ENCODE assay signal across 13 mouse cellular contexts in genomic region chr17:33091630-33092029, GRCm38 (mm10). TPM values are rescaled to one million over a fixed set of nuclear protein-coding genes. Genes with fewer than 3 reads are reported as not detected.
A peak's percentile ranks its signal among the peaks of the same experiment; 100 is the strongest.
DNase-seq lines count a peak whose midpoint lies in the region; ATAC-seq and TF ChIP-seq lines count a peak whose summit lies in the region.
"Had no signal": no experiment of that assay in that cellular context is flagged by ENCODE, and none has a peak within 500 bp of the region (broad histone marks: within the 10 kb centered on the region; RNA-seq: fewer than 3 reads in every experiment).

No protein-coding gene starts in this region.

- H3K4me1 ChIP-seq in kidney, embryonic 16.5 days (ENCODE audit: insufficient read depth, low read length), result peaks cover 14% of the 10 kb centered on the region; the same call in 1 of the 2 replicates
- H3K4me1 ChIP-seq in hindbrain, embryonic 16.5 days (ENCODE audit: control insufficient read depth, insufficient read depth, low read depth, low read length), result peaks cover 17% of the 10 kb centered on the region
- peaks cover 2% of the 10 kb centered on the region; the same call in 1 of the 2 replicates for H3K4me1 ChIP-seq in small intestine, adult 2 months (ENCODE audit: control insufficient read depth, insufficient read depth, insufficient read length, low read length)
- H3K4me1 ChIP-seq in liver, embryonic 11.5 days (replicated peaks; ENCODE audit: control insufficient read depth, insufficient read depth, low read length), result peaks cover 4% of the 10 kb centered on the region; the same call in 1 of the 2 replicates

- DNase-seq in kidney, adult 9 months, result no peak
- DNase-seq in lung, postnatal 25 days (ENCODE audit: low spot score), result peak; percentile 4
- no peak for DNase-seq in left cerebral cortex, postnatal 4 days
- DNase-seq in liver, embryonic 11.5 days (ENCODE audit: low spot score), result no peak

- TF ChIP-seq POLR2A in small intestine, adult 2 months (IDR thresholded peaks at IDR 0.05; ENCODE audit: low read depth, low read length), result no peak

- TF ChIP-seq CTCF in small intestine, adult 2 months (IDR thresholded peaks at IDR 0.05; ENCODE audit: extremely low read depth, insufficient read length, insufficient replicate concordance, low read depth, low read length), result no peak

- H3K36me3 ChIP-seq in kidney, embryonic 16.5 days (ENCODE audit: insufficient read depth, low read length), result no peaks in the 10 kb centered on the region
- H3K36me3 ChIP-seq in hindbrain, embryonic 16.5 days (ENCODE audit: control insufficient read depth, insufficient read depth, low read length), result no peaks in the 10 kb centered on the region
- H3K36me3 ChIP-seq in small intestine, adult 2 months (ENCODE audit: control insufficient read depth, insufficient read depth, low read length), result no peaks in the 10 kb centered on the region
- H3K36me3 ChIP-seq in liver, embryonic 11.5 days (ENCODE audit: control insufficient read depth, insufficient read depth, low read length), result no peaks in the 10 kb centered on the region

- H3K9me3 ChIP-seq in kidney, embryonic 16.5 days (ENCODE audit: low read length), result no peaks in the 10 kb centered on the region
- H3K9me3 ChIP-seq in hindbrain, embryonic 16.5 days (ENCODE audit: control insufficient read depth, low read length), result no peaks in the 10 kb centered on the region
- H3K9me3 ChIP-seq in liver, embryonic 11.5 days (ENCODE audit: control insufficient read depth, low read length), result no peaks in the 10 kb centered on the region

- intact Hi-C loops in left cerebral cortex, postnatal 4 days (cut with DNase I), result no loop called here

- peak overlapping the region; percentile 97 for H3K27ac ChIP-seq in kidney, embryonic 16.5 days (ENCODE audit: low read length)
- no peak overlapping the region for H3K27ac ChIP-seq in hindbrain, embryonic 16.5 days (ENCODE audit: low read depth, low read length)
- 0 out of 2 replicates have a peak overlapping the region, but pooled peaks have one; percentile 14 for H3K27ac ChIP-seq in small intestine, adult 2 months (ENCODE audit: insufficient read depth, low read depth, low read length)
- H3K27ac ChIP-seq in liver, embryonic 11.5 days (ENCODE audit: low read depth, low read length), result no peak overlapping the region

- ATAC-seq in kidney, embryonic 16.5 days (ENCODE audit: low FRiP score, low TSS enrichment), result peak; percentile 22; the same call in 1 of the 2 replicates
- ATAC-seq in hindbrain, embryonic 16.5 days, result no peak
- no peak for ATAC-seq in liver, embryonic 11.5 days (replicated peaks; ENCODE audit: low FRiP score)

- peak overlapping the region; percentile 79; the same call in 1 of the 2 replicates for H3K4me2 ChIP-seq in kidney, embryonic 16.5 days (replicated peaks; ENCODE audit: low read depth, low read length)
- H3K4me2 ChIP-seq in hindbrain, embryonic 16.5 days (ENCODE audit: low read length), result peak overlapping the region; percentile 85
- H3K4me2 ChIP-seq in liver, embryonic 11.5 days, result no peak overlapping the region

- no peak overlapping the region for H3K4me3 ChIP-seq in kidney, embryonic 16.5 days (ENCODE audit: low read length)
- H3K4me3 ChIP-seq in hindbrain, embryonic 16.5 days (ENCODE audit: low read length), result no peak overlapping the region
- no peak overlapping the region for H3K4me3 ChIP-seq in small intestine, adult 2 months (ENCODE audit: low read depth, low read length)
- H3K4me3 ChIP-seq in liver, embryonic 11.5 days (ENCODE audit: low read depth, low read length), result no peak overlapping the region

- WGBS in kidney, embryonic 16.5 days, result 65% methylated on average over 1 of the region's 1 CpGs
- 56% methylated on average over 1 of the region's 1 CpGs for WGBS in hindbrain, embryonic 16.5 days
- WGBS in small intestine, adult 2 months, result 81% methylated on average over 1 of the region's 1 CpGs
- 86% methylated on average over 1 of the region's 1 CpGs for WGBS in liver, embryonic 11.5 days

- H3K9ac ChIP-seq in kidney, embryonic 16.5 days (replicated peaks; ENCODE audit: low read length), result no peak overlapping the region
- H3K9ac ChIP-seq in hindbrain, embryonic 16.5 days (ENCODE audit: low read depth, low read length), result no peak overlapping the region
- no peak overlapping the region for H3K9ac ChIP-seq in liver, embryonic 11.5 days (ENCODE audit: low read depth, low read length)

- no peaks in the 10 kb centered on the region for H3K27me3 ChIP-seq in kidney, embryonic 16.5 days (ENCODE audit: insufficient read depth, low read length)
- no peaks in the 10 kb centered on the region for H3K27me3 ChIP-seq in hindbrain, embryonic 16.5 days (replicated peaks; ENCODE audit: control insufficient read depth, insufficient read depth, low read length)
- no peaks in the 10 kb centered on the region for H3K27me3 ChIP-seq in small intestine, adult 2 months (ENCODE audit: control insufficient read depth, insufficient read depth, low read length)
- no peaks in the 10 kb centered on the region for H3K27me3 ChIP-seq in liver, embryonic 11.5 days (replicated peaks; ENCODE audit: control insufficient read depth, insufficient read depth, low read length)

RNA-seq across cellular contexts. Expression of gene Zfp563, which starts 2.5 kb away (rescaled TPM):
- 8.9 and 9.9 TPM in 2 replicates for polyA plus RNA-seq in kidney, embryonic 16.5 days (2015; fragmentation: Nextera tagmentation; extraction: Ambion mirVana)
- polyA plus RNA-seq in hindbrain, embryonic 16.5 days (2015; fragmentation: Nextera tagmentation; extraction: Ambion mirVana), result 19.7 and 20.1 TPM in 2 replicates
- polyA plus RNA-seq in small intestine, adult 2 months (2012; rRNA removed), result 0.35 and 0.51 TPM in 2 replicates
- 10 to 100 TPM; 28.2 to 32.1 TPM for total RNA-seq in left cerebral cortex, postnatal 4 days (2021)
- polyA plus RNA-seq in liver, embryonic 11.5 days (2014; fragmentation: Nextera tagmentation; extraction: Ambion mirVana), result 2.8 and 3.1 TPM in 2 replicates

RNA-seq across cellular contexts. Expression of gene 4921501E09Rik, which starts 23.8 kb away (rescaled TPM):
- polyA plus RNA-seq in kidney, embryonic 16.5 days (2015; fragmentation: Nextera tagmentation; extraction: Ambion mirVana), result not detected in 2 replicates
- polyA plus RNA-seq in hindbrain, embryonic 16.5 days (2015; fragmentation: Nextera tagmentation; extraction: Ambion mirVana), result not detected in 2 replicates
- polyA plus RNA-seq in small intestine, adult 2 months (2012; rRNA removed), result not detected in 2 replicates
- not detected for total RNA-seq in left cerebral cortex, postnatal 4 days (2021)
- polyA plus RNA-seq in liver, embryonic 11.5 days (2014; fragmentation: Nextera tagmentation; extraction: Ambion mirVana), result not detected in 2 replicates
- total RNA-seq: ES-E14; gastrocnemius, postnatal 25 days; left cerebral cortex, postnatal 36 days had no signal
- polyA plus RNA-seq: activated CD4-positive, CD25-positive, alpha-beta regulatory T cell, adult 4 months; neural tube, embryonic 11.5 days; thymus, postnatal 0 days had no signal

RNA-seq across cellular contexts. Expression of gene Morc2b, which starts 47.9 kb away (rescaled TPM):
- not detected in 2 replicates for polyA plus RNA-seq in kidney, embryonic 16.5 days (2015; fragmentation: Nextera tagmentation; extraction: Ambion mirVana)
- 0.42 and 0.43 TPM in 2 replicates for polyA plus RNA-seq in hindbrain, embryonic 16.5 days (2015; fragmentation: Nextera tagmentation; extraction: Ambion mirVana)
- not detected in 2 replicates for polyA plus RNA-seq in small intestine, adult 2 months (2012; rRNA removed)
- total RNA-seq in left cerebral cortex, postnatal 4 days (2021), result under 1 TPM; 0.38 to 0.91 TPM
- not detected in 2 replicates for polyA plus RNA-seq in liver, embryonic 11.5 days (2014; fragmentation: Nextera tagmentation; extraction: Ambion mirVana)
- polyA plus RNA-seq: activated CD4-positive, CD25-positive, alpha-beta regulatory T cell, adult 4 months; thymus, postnatal 0 days had no signal

RNA-seq across cellular contexts. Expression of gene Zfp763, which starts 58.4 kb away (rescaled TPM):
- polyA plus RNA-seq in kidney, embryonic 16.5 days (2015; fragmentation: Nextera tagmentation; extraction: Ambion mirVana), result 14.4 and 14.8 TPM in 2 replicates
- 24.8 and 26.6 TPM in 2 replicates for polyA plus RNA-seq in hindbrain, embryonic 16.5 days (2015; fragmentation: Nextera tagmentation; extraction: Ambion mirVana)
- polyA plus RNA-seq in small intestine, adult 2 months (2012; rRNA removed), result 0.05 and 0.09 TPM in 2 replicates
- total RNA-seq in left cerebral cortex, postnatal 4 days (2021), result 10 to 100 TPM; 24.5 to 25.6 TPM
- polyA plus RNA-seq in liver, embryonic 11.5 days (2014; fragmentation: Nextera tagmentation; extraction: Ambion mirVana), result 8.1 and 8.7 TPM in 2 replicates

Comparison
In these comparisons a context has a peak if more than half of its experiments do, and no peak if none do; other contexts are left out.
1. H3K27ac ChIP-seq: peak in kidney, embryonic 16.5 days (single experiment) and small intestine, adult 2 months (single experiment); none in hindbrain, embryonic 16.5 days (single experiment) and liver, embryonic 11.5 days (single experiment).